Mouse (Mus musculus) G1E-ER4 (cell line): ENCODE data around the gene Gm12355. TPM values are rescaled to one million over a fixed set of nuclear protein-coding genes. Genes with fewer than 3 reads are reported as not detected.

ENCODE experiments used
- GATA1 ChIP-seq: IDR thresholded peaks from one replicate; pipeline ENCODE4 v1.8.0; 2012; ENCODE audit warnings: low read length, inconsistent platforms
- polyA plus RNA-seq: library from polyadenylated mRNA; stranded (reverse); fragments of >175 nt; gene quantifications from 2 replicates; pipeline ENCODE4 v1.2.3, GENCODE M21; 2012

Gene Gm12355
- polyA plus RNA-seq, 1 experiment = not detected

DNA sequence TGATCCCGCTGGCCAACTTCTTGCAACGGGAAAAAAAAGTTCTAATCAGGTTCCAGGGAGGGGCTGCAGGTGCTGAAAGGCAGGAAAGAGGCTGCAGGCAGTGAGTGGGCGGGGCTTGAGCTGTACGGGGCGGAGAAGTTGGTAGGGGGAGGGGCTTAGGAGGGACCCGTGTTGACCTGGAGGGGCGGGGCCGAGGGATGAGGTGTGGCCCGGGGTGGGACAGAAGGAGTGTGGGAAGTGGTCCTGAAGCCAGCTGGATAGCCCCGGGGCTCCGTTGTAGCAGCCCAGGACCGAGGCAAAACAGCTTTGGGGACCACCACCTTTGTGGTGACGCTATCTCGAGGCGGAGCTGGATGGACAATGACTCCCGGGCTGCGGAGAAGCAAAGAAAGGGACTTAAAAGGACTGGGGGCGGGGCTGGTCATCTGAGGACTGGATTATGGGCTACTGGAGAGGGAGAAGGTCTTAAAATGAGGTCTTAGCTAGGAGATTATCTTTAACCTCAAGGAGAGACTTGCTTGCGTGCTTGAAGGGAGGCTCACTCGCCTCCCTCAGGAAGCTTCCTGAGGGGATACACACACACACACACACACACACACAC lies 23.3 kb downstream of the Gm12355 start:
- TF ChIP-seq GATA1 = no peak

DNA sequence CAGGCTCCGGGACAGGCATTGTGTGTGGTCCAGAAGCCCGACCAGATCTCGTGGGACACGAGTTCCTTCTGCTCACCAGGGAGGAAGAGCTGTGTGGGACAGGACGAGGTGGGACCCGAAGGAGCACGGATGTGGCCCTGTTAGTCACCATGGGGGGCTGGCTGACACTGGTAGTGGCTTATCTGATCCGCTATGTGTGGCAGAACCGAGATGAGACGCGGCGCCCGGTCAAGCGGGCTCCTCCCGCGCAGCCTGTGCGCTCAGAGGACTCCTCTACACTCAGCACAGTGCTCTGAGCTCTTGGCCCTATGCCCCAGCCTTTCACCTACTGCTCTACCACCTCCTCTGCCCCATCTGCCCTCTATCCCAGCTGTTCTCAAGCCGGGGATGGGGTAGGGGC lies 26.2 kb downstream of the Gm12355 start:
- TF ChIP-seq GATA1 = no peak

DNA sequence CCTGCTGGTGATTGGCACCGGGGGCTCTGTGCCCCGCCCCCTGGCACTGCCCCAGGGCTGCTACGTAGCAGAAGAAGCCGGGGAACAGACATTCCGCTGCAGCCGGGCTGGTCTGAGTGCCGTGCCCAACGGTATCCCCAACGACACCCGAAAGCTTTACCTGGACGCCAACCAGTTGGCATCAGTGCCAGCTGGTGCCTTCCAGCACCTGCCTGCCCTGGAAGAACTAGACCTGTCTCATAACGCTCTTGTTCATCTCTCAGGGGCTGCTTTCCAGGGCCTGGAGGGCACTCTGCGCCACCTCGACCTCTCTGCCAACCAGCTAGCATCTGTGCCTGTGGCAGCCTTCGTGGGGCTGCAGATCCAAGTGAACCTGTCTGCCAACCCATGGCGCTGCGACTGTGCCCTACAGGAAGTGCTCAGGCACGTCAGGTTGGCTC lies 26.6 kb downstream of the Gm12355 start:
- TF ChIP-seq GATA1 = no peak

DNA sequence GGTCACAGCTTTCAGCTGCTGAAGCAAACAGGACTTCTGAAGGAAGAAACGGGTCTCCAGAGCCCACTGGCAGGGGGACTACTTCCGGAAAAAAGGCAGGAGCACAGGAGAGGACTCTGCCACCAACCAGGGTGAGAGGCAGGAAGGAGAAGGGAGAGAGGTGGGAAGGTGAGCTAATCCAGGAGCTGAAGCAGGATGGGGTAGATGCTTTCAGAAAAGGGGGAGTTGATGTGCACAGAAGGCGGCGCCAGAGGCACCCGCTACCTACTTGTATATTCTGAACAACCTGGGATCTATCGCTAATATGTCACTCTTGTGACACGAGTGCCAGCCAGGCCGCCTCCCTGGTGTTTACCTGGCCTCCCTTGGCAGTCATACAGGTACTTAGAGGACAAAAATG lies 27.5 kb downstream of the Gm12355 start, which contains the start of gene Lrrc3c:
Gene Lrrc3c (plus strand): TSS at position 301 of the 400 bp plus-strand sequence.
- TF ChIP-seq GATA1 = no peak

DNA sequence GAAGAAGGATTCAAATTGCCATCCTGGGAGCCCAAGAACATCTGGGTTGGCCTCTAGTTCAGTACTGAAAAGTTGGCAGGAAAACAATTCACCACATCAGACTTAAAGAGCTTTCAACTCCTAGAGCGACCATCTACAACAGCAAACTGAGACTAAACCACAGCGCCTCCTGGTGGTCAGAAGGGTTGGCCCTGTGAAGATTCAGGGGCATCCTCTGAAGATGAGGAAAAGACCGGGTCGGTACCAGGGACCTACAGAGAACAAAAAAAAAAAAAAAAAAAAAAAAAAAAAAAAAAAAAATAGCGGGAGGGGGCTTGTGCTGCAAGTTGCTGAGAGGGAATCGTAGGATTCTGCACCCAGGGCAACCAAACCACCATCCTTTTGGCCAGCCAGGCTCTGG lies 28.1 kb downstream of the Gm12355 start:
- TF ChIP-seq GATA1 = no peak

DNA sequence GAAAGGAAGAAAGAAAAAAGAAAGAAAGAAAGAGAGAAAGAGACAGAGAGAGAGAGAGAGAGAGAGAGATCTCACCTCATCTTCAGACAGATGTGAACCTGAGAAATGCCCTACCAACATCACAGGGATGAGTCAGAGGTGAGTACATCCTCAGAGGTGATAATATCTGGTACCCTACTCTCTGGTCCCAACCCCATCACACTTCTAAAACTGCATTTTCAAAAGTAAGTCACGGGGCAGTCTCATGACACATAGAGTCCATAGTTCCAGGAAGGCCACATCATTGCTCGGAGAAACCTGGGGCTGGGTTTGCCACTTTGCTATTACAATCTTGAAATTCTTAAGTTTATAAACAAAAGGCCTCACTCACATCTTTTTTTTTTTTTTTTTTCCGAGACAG lies 29.5 kb downstream of the Gm12355 start:
- no peak for TF ChIP-seq GATA1

DNA sequence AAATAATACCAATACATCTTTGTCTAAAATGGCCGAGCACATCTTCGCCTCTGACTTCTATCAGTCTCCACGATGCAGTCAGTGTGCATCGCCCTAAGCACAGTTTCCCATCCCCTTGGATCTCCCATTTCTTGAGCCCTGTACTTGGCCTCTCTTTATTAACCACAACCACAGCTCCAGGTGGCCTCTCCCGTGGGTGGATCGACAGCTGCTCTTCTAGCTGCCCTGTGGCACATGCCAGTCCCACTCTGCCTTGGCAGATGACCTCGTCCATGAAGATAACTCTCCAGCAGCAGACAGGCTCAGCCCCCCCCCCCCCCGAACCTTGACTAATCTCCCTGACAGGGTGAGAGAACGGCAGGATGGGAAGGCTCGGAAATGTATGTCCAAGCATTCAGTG lies 30.0 kb downstream of the Gm12355 start:
- no peak for TF ChIP-seq GATA1

DNA sequence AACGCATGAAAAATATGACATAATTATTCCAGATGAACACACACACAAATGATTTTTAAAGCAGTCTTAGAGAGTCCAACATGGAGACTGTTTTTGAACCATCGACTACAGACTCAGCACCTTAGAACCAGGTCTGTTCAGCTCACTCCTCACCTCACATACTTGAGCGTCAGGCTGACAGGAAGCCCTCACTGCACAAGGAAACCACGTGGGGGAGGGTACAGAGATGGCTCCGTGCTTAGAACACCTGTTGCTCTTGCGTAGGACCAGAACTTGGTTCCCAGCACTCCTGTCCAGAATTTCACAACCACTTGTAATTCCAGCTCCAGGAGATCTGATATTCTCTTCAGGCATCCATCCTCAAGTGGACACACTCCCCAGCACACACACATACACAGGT lies 30.4 kb downstream of the Gm12355 start:
- TF ChIP-seq GATA1 = no peak

DNA sequence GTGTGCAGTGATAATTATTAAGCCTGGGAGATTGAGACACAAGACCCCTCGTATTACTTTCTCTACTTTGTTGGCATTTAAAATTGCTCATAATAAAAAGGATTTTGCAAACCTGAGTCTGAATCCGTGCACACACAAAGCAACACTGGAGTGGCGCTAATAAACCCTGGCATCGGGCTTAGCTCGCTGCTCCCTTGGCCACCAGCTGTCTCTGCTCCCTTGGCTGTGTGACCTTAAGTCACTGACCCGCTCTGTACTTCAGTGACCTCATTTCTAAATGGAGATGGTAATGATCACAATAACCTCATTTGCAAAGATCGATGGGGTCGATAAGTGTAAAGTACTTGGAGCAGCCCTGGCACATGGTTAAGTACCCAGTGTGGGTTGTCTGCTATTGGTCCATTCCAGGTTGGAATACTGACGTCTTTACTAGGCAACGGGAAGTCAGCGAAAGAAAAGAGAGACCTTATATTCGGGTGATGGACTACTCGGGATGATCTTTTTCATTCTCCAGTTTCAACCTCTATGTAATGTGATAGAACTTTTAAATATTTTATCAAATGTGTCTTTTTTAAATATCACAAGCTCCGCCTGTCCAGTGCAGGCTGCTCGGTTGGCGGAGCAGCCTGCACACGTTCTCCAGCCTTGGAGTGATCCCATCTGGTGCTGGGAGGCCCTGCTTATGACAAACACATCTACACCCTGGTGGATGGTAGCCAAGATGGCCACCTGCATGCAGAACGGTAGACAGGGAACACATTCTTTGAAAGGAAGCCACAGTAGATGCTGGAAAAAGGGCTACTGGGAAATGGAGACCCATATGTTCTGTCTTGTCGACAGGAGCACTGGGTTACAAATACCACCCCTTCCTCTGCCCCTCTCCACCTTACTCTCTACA lies 34.7 kb downstream of the Gm12355 start:
- TF ChIP-seq GATA1 = no peak

DNA sequence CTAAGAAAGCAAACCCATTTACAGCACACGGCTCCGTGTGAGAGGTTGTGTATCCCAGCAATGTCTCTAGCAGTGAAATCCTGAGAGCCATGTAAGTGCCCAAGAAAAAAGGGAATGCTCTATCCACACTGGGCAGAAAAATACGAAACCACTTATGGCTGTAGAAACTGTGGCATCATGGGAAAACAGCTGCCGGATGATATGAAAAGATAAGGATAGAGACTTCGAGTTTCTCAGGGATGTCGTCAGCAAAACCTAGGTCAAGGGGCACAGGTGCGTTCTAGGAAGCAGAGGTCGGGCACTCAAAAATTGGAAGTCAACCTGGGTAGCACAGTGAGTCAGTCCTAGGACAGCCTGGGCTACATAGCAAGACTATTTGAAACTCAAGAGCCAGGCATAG lies 36.2 kb downstream of the Gm12355 start:
- no peak for TF ChIP-seq GATA1

DNA sequence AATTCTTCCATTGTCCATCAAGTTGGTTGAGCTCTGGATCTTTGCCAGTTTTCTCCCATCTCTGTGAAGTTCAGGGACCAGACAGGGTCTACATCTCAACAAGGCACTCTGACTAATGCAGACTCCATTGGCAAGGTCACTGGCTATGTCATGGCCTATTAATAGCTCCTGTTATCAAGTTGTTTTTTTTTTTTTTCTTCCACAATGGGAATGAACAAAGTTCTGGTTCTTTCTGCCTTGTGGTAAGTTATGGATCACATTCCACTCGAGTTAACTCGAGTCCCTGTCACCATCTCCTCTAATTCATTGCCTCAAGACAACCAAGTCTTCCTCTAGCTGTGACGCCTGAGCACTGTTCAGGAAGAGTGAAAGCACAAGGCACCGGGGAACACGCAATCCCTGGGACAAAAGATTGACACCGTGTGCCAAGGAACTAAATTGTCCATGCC lies 36.6 kb downstream of the Gm12355 start:
- no peak for TF ChIP-seq GATA1

DNA sequence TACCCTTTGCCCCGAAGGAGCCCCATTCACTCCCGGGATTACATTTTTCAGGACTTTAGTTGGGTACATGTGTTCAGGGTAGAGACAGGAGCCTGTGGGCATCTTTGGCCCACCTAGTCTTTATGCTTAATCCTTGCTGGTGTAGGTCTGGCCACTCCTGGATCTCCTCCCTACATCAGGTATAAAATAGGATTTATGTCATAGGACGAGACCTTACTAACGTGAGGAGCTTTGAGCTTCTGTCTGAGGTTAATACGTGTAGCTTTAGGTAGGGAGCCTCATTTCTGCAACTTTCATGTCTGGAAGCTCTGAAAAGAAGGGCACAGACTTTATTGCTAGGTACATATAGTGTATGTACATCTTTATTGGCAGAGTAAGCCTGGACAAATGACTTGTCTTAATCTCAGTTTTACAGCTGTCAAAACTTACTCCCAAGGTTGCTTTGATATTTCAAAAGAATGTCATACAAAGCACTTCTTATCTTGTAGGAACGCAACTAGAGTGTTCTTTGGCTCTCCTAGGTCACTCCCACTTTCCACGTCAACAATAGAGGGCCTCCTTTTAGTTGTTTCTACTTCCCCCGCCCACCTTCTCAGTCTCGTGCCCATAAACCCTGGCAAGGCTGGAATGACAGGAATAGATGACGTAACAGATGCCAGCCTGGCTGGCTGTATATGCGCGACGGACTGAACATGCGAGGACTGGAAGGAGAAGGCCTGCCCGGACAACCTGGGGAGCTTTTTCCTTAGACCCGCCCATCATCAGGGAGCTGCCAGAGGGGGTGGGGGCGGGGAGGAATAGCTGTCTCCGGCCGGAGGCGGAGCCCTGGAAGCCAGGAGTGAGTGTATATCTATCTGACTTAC lies 37.5 kb downstream of the Gm12355 start:
- TF ChIP-seq GATA1 = no peak

DNA sequence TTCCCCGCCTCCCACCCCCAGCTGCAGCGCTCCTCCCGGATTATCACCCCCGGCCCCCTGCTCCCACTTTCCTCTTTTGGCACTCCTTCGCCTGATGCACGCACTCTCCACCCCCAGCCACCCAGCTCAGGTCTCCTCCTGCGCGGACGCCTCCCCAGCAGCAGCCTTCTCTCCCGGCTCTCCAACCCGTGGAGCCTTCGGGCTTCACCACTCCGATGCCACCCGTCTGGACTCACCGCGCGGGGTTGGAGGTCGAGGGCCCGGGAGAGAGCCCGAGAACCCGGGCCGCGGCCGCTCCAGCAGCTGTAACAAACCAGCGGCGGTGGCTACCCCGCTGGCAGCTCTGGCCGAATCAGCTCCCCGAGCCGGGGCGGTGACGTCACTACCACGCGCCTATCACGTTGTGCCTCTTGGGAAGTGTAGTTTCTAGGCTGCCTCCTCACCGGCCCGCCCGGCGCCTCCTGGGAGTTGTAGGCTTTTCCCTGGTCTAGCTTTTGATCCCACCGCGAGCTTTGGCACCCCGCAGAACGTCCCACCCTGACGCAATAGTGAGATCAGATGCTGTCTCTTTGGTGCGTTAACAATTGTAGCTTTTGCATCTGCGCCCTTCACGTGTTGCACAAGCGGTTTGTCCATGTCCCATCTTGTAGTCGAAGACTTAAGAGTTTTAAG lies 38.4 kb downstream of the Gm12355 start, which contains the start of gene Ormdl3:
Gene Ormdl3 (minus strand): TSS at position 477 of the 672 bp plus-strand sequence.
- no peak for TF ChIP-seq GATA1

DNA sequence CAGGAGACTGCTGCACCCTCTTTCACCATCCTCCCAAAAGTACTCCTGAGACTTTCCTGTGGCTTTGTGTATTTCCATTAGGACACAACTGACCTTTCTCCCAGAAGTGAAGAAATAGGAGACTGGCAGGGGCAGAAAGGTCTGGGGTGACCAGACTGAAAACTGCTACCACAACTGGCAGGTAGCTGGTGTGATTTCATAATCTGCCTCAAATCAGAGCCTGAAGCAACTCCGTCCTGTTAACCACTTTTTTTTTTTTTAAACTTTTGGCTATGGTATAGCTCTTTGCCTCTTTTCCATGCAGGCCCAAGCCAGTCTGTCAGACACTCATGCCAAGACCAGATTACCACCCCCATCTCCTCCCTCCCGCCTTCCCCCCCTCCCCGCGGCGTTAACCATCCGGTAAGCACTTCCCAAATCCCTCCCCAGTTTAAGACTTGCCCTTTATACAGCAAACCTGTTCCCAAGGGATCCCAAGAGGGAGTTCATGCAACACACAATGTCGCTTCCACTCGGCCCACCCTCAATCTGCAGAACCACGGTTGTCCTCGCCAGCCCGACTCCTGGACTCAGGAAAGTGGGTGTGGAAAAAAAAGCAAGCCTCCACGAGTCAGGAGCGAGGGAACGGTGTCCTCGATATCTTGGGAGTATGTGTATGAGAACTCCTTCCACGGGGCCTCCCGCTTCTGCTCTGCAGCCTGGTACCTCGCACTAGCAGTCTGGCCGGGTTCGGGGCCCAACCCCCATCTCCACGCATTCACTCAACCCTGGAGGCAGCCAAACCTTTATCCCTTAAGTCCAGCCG lies 39.2 kb downstream of the Gm12355 start:
- TF ChIP-seq GATA1 = no peak
